Mouse (Mus musculus) urinary bladder, adult 18-20 months (tissue): ENCODE data around the gene Gli2.

ENCODE experiments used
- DNase-seq, 2 experiments: peaks; one replicate each; pipeline ENCODE4 v3.0.0; 2022; ENCODE audit warnings: low spot score in 2 of 2, mixed read lengths in 2 of 2

The Gli2 gene

DNA sequence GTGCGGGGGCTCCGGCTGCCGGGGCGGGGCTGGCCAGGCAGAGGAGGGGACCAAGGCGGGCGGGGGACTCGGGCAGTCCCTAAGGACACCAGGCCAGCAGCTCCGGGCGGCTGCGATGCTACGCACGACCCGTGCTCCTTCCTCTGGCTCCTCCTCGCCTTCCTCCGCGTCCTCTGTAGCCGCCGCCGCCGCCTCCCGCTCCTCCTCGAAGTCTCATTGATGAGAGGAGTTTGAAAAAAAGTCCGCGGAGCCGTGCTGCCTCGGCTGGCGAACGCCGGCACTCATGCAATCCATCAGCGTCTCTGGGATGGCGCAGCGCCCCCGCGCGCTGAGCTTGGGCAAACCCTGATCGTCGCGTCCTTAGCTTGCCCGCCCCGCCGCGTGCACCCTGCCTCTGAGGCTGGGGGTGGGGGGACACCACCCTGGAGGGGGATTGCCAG lies at the start of gene Gli2:
Gene Gli2 (minus strand): TSS at position 218 of the 440 bp plus-strand sequence.
- peak; percentile 55 to 77 for DNase-seq

DNA sequence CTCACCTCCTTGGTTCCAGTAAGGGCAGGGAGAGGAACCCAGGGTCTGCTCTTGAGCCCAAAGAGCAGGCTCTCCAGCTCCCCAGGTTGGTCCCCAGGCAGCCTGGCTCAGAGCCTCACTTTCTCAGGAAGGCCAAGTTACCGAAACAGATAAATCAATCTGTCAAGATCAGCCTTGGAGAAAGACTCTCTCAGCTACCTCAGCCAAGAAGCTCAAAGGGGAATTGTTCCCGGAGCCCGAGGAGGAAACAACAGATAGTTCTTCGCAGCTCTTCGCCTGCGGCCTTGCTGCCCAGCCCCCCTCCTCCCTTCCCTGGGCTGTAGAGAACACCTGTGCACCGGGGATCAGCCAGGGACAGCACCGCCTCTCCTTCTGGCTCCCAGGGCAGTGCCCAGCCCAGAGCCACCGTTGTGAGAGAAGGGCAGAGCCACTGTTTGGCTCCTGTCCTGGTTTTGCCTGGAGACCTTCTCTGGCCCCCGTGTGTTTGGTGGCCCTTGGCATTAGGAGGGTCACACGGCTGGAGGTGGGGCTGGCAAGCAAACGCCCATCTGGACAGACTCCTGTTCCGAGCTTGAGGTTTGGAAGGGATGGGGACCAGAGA lies 44.6 kb upstream of the Gli2 start:
- DNase-seq: no peak

DNA sequence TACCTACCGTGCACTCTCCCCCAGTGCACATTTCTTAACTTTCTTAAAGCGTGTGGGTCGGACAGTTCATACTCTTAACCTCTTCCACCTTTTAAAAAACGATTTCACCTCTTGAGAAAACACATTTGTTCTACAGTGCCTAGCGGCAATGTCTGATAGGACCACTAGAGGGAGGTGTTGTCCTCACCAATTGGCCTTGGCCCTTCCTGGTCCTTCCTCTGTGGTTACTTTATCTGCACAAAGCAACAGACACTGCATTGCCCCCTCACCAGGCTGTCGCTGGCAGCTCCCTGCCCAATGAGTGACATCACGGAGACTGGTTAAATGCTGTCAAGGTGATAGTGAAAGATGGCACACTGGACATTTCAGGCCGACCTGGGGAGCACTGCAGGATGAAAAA lies 40.3 kb upstream of the Gli2 start:
- peak; percentile 20 to 48 for DNase-seq

DNA sequence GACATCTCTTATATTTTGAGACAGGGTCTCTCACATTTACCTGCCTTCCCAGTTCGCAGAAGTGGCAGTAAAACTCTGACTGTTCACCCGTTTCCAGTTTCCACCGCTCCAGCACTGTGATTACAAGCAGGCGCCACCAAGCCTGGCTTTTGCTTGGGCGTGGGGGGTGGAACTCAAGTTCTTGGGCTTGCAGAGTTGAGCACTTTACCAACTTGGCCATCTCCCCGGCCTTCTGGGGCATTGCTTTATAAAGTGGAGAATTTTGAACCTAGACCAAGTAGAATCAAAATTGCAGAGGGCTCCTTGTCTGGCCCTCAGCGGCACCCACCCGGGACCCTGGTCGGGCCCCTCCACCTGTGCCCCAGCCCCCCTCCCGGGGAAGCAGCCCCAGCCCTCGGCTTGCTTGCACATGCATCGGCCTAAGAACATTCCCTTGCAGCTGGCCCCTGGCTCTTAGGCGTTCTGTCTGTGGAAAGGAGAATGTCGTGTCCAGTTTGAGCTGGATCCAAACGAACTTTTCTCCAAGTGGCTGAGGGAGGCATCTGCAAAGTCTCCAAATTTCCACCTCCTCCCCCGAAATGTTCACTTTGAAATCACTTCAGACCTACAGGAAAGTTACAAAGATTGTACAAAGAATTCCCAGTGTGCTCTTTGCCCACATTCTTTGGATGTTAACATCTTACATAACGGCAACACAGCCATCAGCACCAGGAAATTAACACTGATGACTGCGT lies 36.6 kb upstream of the Gli2 start:
- no peak for DNase-seq

DNA sequence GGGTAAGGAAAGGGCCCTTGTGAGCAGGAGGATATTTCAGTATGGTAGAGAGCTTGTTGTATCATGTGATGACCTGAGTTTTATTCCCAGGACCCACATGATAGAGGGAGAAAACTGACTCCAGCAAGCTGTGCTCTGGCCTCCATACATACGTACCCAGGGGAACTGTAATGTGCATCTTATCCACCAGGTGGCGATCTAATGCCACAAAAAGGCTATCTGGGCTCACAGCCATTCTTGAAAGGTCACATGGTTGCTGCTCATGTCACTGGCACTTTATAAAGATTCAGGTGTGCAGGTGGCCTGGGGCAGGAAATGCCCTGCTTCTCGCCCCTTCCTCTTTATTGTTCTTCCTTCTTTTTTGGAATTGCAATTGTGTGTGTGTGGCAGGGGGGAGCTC lies 34.1 kb upstream of the Gli2 start:
- peak; percentile 62 to 63 for DNase-seq

DNA sequence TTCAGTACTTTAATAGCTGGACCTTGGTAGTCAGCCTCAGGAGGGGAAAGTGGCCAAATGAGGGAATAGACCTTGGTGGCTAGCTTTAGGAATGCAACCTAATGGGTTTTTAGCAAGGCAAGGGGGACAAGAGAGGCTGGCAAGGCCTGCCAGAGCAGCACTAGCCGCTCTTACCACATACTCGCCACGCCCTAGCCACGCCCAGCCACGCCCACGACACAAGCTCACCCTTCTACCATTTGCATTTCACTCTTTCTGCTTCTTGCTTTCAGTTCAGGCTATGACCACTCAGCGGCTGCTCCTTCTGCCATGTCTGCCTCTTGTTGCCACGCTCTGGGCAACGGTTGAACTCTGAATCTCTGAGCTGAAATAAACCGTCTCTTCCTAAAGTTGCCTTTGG lies 32.4 kb upstream of the Gli2 start:
- DNase-seq: no peak

DNA sequence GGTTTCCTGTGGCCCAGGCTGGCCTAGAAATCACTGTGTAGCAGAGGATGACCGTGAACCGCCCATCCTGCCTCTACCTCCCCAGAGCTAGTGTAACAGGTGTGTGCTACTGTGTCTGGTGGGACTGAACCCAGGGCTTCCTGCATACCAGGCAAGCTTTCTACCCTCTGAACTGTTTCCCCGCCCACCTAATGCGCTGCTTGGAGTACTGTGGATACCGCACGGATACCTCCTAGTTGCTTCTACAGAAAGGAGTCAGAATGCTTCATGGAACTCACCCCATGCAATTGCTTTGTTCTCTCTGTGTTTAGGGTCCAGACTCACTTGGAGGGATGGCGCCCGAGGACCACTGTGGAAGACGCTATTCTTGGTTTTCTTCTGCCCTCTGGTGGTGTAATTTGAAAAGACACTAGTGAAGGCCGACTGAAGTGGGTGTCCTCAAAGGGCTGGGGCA lies 30.1 kb upstream of the Gli2 start:
- DNase-seq: no peak

DNA sequence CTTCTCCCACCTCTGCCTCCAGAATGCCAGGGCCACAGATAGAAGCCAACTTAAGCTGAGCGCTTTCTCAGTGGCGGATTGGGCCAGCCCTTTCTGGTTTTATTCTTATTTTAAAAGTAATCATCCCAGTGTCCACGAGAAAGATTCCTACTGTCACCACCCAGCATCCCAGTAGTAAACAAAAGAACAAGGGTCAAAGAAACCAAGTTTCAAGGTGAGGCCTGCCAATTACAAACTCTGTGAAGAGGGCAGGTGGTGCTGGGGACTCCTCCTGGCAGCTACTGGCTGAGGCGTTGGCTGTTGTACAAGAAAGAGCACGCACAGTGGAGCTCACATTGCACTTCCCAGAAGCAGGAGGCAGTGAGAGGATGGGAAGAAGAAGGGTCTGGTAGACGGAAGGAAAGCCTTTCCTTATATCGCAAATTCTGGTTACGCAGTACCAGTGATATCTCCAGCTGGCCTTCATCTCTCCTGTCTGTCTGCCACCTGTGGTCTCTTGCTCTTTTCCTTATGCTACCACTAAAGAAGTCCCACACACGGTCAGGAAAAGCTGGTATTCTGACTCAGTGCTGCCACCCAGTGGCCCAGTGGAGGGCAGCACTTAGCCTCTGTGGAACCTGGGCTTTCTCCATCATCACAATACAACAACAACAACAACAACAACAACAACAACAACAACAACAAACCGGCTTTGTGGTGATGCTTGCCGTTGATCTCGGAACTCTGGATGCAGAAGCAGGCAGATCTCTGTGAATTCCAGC lies 29.0 kb upstream of the Gli2 start:
- peak in 1 of 2 experiments; percentile 25 for DNase-seq

DNA sequence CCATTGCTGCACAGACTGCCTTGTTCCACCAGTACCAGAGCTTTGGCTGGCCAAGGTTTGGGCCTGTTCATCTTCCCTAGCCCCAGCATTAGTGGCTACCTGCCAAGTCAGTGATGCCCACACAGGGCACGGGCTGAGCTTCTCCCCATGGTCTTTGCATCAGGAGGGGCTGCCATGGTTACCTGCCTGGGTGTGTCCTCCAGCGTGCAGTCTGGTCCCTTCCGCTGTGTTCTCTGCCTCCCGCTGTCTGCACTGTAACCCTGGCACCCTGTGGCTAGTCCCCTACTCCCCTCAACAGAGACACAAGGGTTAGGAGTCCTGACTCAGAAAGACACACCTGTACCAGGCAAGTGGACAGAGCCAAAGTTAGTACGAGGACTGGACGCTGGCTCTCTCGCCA lies 24.5 kb upstream of the Gli2 start:
- no peak for DNase-seq

DNA sequence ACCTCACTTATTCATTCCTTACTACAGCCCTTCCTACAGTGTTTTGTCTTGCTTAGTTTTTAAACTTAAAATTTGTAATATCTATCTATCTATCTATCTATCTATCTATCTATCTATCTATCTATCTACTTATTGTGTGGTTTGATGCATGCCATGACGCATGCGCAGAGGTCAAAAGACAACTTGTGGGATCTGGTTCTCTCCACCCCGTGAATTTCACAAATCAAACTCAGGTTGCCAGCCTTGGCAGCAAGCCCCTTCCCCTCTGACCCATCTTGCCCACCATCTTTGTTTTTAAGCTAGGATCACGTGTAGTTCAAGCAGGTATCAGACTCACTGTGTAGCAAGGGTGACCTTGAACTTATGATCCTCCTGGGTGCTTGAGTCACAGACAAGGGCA lies 22.9 kb upstream of the Gli2 start:
- DNase-seq: no peak

DNA sequence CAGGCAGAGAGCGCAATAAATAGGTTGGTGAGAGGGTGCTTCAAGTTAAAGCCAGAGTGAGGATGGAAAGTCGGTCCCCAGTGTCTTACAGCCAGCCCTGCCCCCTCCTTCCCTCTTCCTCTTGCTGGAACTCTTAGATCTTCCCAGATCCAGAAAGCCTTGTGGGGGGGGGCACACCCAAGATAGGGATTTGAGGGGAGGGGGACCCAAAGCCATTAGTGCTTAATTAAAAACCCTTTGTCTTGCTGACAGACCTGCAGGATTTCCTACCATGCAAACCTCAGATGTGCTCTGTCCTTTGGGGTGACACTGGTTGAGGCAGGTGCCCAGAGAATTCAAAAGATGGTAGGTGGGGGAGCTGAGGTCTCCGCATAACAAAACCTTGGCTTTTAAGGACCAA lies 22.5 kb upstream of the Gli2 start:
- no peak for DNase-seq

DNA sequence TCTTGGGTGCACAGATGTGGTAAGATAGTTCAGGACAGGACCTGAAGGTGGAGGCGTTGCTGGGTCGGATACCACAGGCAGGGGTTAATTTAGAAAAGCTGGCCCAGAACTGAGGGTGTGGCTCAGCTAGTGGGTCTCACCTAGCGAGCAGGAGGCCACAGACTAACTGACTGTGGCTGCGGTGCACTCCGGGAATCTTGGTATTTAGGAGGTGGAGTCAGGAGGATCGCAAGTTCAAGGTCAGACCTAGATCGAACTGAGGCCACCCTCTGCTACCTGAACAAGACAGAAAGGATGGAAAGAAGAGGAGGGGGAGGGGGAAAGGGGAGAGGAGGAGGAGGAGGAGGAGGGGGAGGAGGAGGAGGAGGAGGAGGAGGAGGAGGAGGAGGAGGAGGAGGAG lies 22.1 kb upstream of the Gli2 start:
- no peak for DNase-seq

DNA sequence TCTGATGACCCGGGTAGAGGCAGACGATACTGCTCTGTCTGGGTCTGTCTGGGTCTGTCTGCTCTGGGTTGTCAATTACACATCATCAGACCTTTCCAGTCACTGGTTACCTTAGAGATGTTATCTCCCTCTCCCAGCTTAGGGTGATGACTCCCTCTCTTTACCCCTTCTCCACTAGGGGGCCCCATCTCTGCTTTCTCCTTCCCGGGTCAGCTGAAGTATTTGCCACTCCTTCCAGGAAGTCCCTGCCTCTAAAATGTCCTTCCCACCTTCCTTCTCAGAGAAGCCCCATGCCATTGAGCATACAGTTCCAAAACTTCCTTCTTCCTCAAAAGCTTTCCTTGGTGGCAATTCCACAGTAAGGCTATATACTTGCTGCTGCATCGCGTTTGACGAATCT lies 21.5 kb upstream of the Gli2 start:
- no peak for DNase-seq

DNA sequence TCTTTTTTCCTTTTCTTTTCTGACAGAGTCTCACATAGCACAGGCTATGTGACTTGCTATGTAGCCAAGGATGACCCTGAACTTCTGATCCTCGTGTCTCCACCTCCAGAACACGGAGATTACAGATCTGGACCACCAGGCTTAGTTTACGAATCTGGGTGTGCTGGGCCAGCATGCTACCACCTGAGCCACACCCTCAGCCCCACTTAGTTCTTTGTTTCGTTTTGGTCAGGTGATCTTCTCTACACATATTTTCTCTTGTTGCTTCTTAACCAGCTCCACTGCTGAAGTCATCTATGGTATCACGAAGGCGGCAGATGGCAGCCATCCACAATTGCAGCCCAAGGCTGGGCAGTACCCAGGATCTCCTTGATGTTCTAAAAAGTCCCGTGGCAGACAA lies 20.5 kb upstream of the Gli2 start:
- no peak for DNase-seq

DNA sequence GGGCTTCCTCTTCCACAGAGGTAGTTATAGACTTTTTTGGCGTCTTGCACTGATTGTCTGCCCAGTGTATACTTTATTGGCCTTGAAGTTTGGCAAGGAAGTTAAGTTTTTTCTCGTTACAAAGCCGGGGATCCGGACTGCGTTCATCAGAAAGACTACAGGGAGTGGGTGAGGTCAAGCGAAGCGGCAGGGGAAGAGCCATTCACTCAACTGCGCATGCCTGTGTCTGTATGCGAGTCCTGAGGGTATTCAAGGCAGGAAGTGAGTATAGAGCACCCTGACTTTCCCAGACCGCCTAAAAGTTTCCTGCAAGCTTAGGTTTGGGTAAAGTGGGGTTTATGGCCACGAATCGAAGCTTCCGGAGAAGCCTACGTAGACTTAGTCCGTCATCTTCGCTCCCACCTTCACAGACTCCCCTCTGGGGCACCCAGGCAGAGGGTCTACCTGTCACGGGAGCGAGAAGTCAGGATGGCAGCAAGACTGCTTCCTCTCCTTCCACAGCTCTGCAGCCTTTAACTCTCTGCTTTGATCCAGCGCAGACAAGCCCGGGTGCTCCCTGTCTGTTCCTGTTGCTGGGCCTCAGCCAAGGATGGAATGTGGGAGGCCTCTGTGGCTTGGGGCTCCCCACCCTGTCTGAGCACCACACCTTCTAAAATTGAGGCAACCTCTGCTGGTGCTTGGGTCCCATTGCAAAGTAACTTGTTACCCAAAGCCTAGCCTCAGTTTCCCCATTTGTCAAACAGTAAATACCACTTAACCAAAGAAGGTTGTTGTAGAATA lies 11.7 kb upstream of the Gli2 start:
- DNase-seq: no peak

DNA sequence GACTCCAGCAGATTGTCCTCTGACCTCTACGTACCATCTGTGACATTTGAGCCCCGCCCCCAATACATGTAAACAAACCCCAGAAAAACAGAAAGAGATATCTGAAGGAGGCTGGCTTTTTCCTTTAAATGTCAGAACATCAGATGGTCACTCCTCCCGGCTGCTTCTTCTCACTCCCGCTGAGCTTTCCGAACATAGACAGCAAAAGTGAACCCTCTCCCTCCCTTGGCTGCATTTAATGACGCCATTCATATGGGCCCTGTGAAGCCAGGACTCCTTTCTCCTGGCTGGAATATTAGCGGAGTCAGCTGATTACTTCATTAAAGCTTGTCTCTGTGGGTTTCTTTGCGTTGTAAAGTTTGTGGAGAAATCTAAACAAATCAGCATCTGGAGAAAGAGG lies 3.1 kb upstream of the Gli2 start:
- peak in 1 of 2 experiments; percentile 14 for DNase-seq

DNA sequence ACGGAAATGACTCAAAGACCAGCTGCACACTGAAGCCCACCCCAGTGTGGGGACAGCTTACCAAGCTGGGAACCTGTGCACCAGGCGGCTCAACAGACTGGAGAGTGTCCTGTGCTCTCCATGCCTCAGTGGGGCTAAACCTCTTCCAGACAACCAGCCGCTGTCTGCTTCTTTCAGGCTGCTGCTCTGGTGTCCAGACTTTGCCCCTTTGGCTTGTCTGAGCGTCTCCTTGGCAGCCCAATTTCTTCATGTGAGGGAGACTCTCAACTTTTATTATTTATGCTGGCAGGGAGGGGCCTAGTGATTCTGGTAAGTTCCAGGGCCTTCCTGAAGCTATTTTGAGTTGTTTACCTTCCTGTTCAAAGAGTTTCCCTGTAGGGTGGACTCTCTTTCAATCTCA lies 2.4 kb upstream of the Gli2 start:
- no peak for DNase-seq

DNA sequence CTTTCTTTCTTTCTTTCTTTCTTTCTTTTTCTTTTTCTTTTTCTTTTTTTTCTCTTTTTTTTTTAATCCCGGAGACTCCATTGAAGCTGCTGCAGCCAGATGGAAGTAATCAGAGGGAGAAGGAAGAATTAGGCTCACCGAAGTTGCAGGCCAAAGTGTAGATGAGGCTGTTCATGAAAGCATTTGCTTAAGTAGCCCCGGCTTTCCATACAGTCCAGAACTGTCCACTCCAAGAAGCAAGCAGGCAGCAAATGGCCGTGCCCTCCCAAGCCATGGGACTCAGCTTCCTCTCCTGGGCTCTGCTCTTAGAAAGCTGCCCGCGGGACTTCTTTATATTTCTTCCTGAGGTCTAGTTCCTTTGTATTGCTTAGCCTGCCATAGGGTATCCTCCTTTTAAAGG lies 1.0 kb upstream of the Gli2 start:
- no peak for DNase-seq

DNA sequence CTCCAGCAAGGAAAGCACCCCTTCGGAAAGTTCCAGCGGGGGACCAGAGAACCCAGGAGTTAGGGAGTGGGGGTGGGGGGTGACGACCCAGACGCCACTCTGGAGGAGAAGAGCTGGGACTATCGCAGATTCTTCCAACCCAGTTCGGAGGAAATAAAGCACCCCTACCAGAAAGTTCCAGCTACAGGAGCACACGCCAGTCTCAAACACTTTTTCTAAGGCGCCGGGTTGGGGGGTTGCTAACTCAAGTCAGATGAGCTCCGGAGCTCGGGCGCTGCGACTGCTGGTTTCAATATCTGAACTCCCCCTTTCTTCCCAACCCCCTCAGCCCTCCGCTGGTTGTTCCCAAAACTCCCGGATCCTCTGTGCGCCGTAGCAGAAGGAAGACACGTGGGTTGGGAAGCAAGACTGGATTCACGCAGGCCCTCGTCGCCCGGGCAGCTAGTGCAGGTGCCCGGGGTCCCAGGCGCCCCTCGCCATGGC lies 494 bp upstream of the Gli2 start:
- DNase-seq: peak; percentile 10 to 15

DNA sequence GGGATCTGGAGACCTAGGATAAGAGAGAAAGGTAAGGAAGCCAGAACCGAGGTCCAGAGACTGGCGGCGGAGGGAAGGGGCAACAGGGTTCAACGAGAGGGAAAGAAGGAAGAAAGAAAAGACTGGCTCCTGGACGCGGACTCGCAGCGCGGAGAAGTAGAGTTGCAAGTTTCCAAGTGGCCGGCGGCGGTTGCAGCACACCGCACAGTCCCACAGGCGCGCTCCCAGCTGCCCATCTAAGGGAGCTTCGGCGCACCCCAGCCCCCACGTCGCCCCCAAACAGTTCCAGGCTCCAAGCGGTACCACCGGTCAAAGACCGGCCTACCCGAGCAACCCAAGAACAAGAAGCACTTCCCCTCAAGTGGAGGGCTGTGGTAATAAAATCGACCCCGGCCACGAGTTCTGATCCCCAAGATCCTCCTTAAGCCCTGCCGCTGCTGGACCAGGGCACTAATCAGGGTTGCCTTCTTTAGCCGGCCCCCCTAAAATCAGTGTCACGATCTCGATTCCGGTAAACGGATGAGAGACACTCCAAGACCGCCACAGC lies 715 bp downstream of the Gli2 start:
- peak; percentile 16 to 17 for DNase-seq

DNA sequence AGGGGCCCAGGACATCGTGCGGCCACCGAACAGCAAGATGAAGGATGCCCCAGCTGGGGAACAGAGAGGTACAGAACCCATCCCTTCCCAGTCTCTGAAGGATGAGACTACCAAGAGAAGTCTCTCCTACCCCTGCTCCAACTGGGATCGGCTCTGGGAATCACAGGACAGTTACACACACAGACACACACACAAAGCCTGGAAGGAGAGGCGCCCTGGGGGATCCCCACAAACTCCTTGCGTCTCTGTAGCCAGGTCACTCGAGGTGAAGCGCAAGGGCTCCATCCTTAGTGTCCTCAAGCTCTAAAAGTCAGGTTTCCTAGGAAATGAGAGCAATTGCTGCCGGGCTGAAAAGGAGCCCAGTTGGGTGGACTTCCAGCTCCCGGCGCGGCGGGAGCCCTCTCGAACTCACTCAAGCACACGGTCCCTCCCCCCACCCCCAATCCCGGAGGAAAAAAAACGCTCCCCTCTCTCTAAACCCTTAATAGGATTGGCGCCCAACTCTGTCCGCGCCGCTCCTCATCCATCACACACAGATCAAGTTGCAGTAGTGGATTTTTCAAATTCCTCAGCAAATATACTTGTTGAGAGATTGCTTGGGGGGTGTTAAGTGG lies 1.4 kb downstream of the Gli2 start:
- DNase-seq: peak in 1 of 2 experiments; percentile 15
